Mouse (Mus musculus) C2C12 (cell line): Measurements from ENCODE around the gene Pex6.

Experiments used
- CEBPB ChIP-seq: IDR thresholded peaks from one replicate; pipeline ENCODE4 v1.6.1; 2011; ENCODE audit warnings: low read depth, mild to moderate bottlenecking, control low read depth, moderate library complexity
- CTCF ChIP-seq: IDR thresholded peaks from one replicate; pipeline ENCODE4 v1.5.1; 2011; ENCODE audit not compliant: control insufficient read depth, insufficient read depth, insufficient read length
- FOSL1 ChIP-seq: IDR thresholded peaks from one replicate; pipeline ENCODE4 v1.8.0; 2011; ENCODE audit warnings: mild to moderate bottlenecking, low read length; ENCODE audit not compliant: poor library complexity, insufficient read depth, severe bottlenecking
- MAX ChIP-seq: IDR thresholded peaks from one replicate; pipeline ENCODE4 v1.6.1; 2011; ENCODE audit warnings: mild to moderate bottlenecking, control low read depth
- MYOD1 ChIP-seq: IDR thresholded peaks from one replicate; pipeline ENCODE4 v1.6.1; 2011; ENCODE audit warnings: low read depth; ENCODE audit not compliant: control insufficient read depth, insufficient read length
- USF1 ChIP-seq: IDR thresholded peaks from one replicate; pipeline ENCODE4 v1.6.1; 2011; ENCODE audit warnings: low read depth, mild to moderate bottlenecking, control low read depth, moderate library complexity

- TF ChIP-seq CTCF: no peak
- TF ChIP-seq USF1: no peak
- peak; percentile 45 for TF ChIP-seq MAX
- no peak for TF ChIP-seq CEBPB
- no peak for TF ChIP-seq FOSL1
- TF ChIP-seq MYOD1: no peak
Measured at GRCm38 (mm10) chr17:46710959-46711597, at the start of gene Pex6.
